Mouse (Mus musculus) CD4-positive, CD25-positive, alpha-beta regulatory T cell (primary cell): ENCODE results near the gene Vrk1. TPM values are rescaled to one million over a fixed set of nuclear protein-coding genes. Genes with fewer than 3 reads are reported as not detected.

ENCODE experiments used
- polyA plus RNA-seq: library from polyadenylated mRNA; unstranded; fragments of 100-300 nt; shearing (Covaris generic); gene quantifications from one replicate; pipeline ENCODE4 v1.2.1, GENCODE M21; 2017

Vrk1 gene
- polyA plus RNA-seq, result 120 TPM

DNA sequence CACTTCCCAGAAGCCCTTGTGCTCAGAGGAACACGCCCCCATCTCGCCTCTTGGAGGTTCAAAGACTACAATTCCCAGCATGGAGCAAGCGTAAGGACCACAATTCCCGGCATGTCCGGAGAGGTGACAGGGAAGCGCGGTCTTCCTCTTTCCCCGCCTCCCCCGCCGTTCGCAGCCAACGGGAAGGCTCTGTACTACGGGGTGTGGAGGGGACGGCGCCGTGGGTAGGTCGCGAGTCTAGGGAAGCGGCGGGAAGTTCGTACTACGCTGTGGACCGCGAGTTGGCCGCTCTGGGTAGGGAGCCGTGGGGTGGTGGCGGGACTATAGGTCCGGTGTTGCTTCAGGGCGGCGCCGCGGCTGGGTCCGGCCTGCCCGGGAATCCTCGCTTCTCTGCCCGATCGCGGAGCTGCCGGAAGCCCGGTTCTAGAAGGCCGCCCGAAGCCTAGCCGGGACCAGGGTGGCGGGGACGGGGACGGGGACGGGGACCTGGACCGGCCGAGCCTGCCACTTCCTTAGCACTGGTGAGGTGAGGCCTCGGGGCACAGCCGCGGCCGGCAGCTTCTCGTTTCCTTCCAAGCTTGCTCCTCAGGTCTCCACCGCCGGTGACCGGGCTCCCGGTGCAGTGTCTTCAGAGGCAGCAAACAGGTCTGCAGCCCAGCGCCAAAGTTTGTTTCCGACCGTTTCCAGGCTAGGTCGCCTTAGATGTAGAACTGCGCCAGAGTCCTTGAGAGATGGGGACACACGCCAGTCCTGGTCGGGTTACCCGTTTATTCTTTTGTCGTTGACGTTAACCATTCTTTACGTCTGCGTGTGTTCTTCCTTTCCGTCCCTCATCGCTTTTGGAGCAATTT, at the start of gene Vrk1:
Vrk1 (plus strand) TSS at position 164 of the 851 bp plus-strand sequence.

Other genes with a start within 250 kb of the Vrk1 start
- gene Papola, start 225.5 kb upstream of the Vrk1 start, polyA plus RNA-seq, result 252 TPM